Mouse (Mus musculus) hindbrain, embryonic 12.5 days (tissue): ENCODE data around the gene Hdlbp. TPM values are rescaled to one million over a fixed set of nuclear protein-coding genes. Genes with fewer than 3 reads are reported as not detected.

ENCODE experiments used
- polyA plus RNA-seq: library from polyadenylated mRNA; unstranded; fragments of >200 nt; fragmentation: Nextera tagmentation; extraction: Ambion mirVana; gene quantifications from 2 replicates; pipeline ENCODE4 v1.2.1, GENCODE M21; 2016

Hdlbp gene
- polyA plus RNA-seq, 1 experiment from 2014 or later, result 111 TPM

Other genes with a start within 250 kb of the Hdlbp start
- 15.2 and 16.2 TPM in 2 replicates for gene Sned1, start 243.0 kb downstream of the Hdlbp start, polyA plus RNA-seq
- 34.9 and 37.2 TPM in 2 replicates for gene Mterf4, start 172.9 kb downstream of the Hdlbp start, polyA plus RNA-seq
- 70.6 and 72.6 TPM in 2 replicates for gene Ppp1r7, start 136.0 kb downstream of the Hdlbp start, polyA plus RNA-seq
- gene Pask, start 135.3 kb downstream of the Hdlbp start, polyA plus RNA-seq, result 15.2 and 15.9 TPM in 2 replicates
- gene Ano7, start 104.9 kb downstream of the Hdlbp start, polyA plus RNA-seq, result 0.09 and 0.40 TPM in 2 replicates
- gene Farp2, start 33.3 kb upstream of the Hdlbp start, polyA plus RNA-seq, result 6.1 and 6.6 TPM in 2 replicates
- gene Stk25, start 179.8 kb upstream of the Hdlbp start, polyA plus RNA-seq, result 249 and 254 TPM in 2 replicates
- gene Bok, start 206.8 kb upstream of the Hdlbp start, polyA plus RNA-seq, result 43.8 and 44.1 TPM in 2 replicates